Mouse (Mus musculus): Measurements from ENCODE around the gene Arl4d. TPM values are rescaled to one million over a fixed set of nuclear protein-coding genes. Genes with fewer than 3 reads are reported as not detected.

Gene Arl4d
- total RNA-seq, 2 experiments from 2014 or later: 0.75 to 1.1 TPM

DNA sequence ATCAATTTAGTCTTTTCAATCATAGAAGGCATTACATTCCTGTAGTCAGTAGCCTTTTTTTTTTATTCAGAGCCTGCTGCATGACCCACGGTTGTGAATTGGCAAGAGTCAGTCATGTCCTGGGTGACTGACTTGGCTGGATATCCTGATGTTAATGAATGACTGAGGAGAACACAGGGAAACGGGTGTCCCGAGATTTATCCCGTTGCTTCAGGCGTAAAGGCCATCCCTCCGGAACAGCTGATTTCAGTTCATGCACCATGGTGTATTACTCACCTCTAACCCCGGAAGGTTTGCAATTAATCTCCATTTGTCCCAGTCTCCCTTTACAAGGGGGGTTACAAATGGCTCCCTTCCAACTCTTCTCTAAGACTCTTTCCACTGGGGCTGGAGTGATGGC, 48.7 kb downstream of the Arl4d start:
- no peak for ATAC-seq (replicated peaks; ENCODE audit: poor library complexity)

Other genes starting within 250 kb of the Arl4d start
- 41.4 and 52.1 TPM in 2 replicates for gene Aarsd1, start 247.9 kb upstream of the Arl4d start, total RNA-seq (2015)
- gene Aarsd1, start 247.9 kb upstream of the Arl4d start, total RNA-seq (2017): 77.8 and 79.3 TPM in 2 replicates
- gene Gm27029, start 240.7 kb upstream of the Arl4d start, total RNA-seq (2015): 3.9 and 5.4 TPM in 2 replicates
- 0.25 and 1.6 TPM in 2 replicates for gene Gm27029, start 240.7 kb upstream of the Arl4d start, total RNA-seq (2017)
- gene Rundc1, start 240.5 kb upstream of the Arl4d start, total RNA-seq (2015): 3.3 and 4.1 TPM in 2 replicates
- 4.5 and 4.7 TPM in 2 replicates for gene Rundc1, start 240.5 kb upstream of the Arl4d start, total RNA-seq (2017)
- gene Ptges3l, start 240.2 kb upstream of the Arl4d start, total RNA-seq (2015): 0.17 and 0.42 TPM in 2 replicates
- gene Ptges3l, start 240.2 kb upstream of the Arl4d start, total RNA-seq (2017): 0.71 and 4.1 TPM in 2 replicates
- gene Rpl27, start 223.2 kb upstream of the Arl4d start, total RNA-seq (2015): 500 and 587 TPM in 2 replicates
- gene Rpl27, start 223.2 kb upstream of the Arl4d start, total RNA-seq (2017): 3,389 and 3,728 TPM in 2 replicates
- 27.2 and 31.7 TPM in 2 replicates for gene Ifi35, start 217.1 kb upstream of the Arl4d start, total RNA-seq (2015)
- 31.1 and 32.6 TPM in 2 replicates for gene Ifi35, start 217.1 kb upstream of the Arl4d start, total RNA-seq (2017)
- 2.0 and 3.9 TPM in 2 replicates for gene Rnd2, start 200.5 kb upstream of the Arl4d start, total RNA-seq (2015)
- 1.00 and 3.9 TPM in 2 replicates for gene Rnd2, start 200.5 kb upstream of the Arl4d start, total RNA-seq (2017)
- gene Vat1, start 199.3 kb upstream of the Arl4d start, total RNA-seq (2015): 83.6 and 92.8 TPM in 2 replicates
- 47.9 and 50.0 TPM in 2 replicates for gene Vat1, start 199.3 kb upstream of the Arl4d start, total RNA-seq (2017)
- gene Brca1, start 113.6 kb upstream of the Arl4d start, total RNA-seq (2015): 25.1 and 31.4 TPM in 2 replicates
- 36.0 and 47.2 TPM in 2 replicates for gene Brca1, start 113.6 kb upstream of the Arl4d start, total RNA-seq (2017)
- gene Nbr1, start 113.4 kb upstream of the Arl4d start, total RNA-seq (2015): 28.1 and 33.7 TPM in 2 replicates
- 40.9 and 46.7 TPM in 2 replicates for gene Nbr1, start 113.4 kb upstream of the Arl4d start, total RNA-seq (2017)
- 2.7 and 3.7 TPM in 2 replicates for gene Tmem106a, start 83.3 kb upstream of the Arl4d start, total RNA-seq (2015)
- 1.2 and 5.0 TPM in 2 replicates for gene Tmem106a, start 83.3 kb upstream of the Arl4d start, total RNA-seq (2017)
- not detected in 2 replicates for gene Gm11634, start 66.3 kb upstream of the Arl4d start, total RNA-seq (2015)
- gene Gm11634, start 66.3 kb upstream of the Arl4d start, total RNA-seq (2017): not detected in 2 replicates
- gene Rdm1, start 38.3 kb upstream of the Arl4d start, total RNA-seq (2015): 9.8 and 12.7 TPM in 2 replicates
- gene Rdm1, start 38.3 kb upstream of the Arl4d start, total RNA-seq (2017): 13.2 and 13.7 TPM in 2 replicates
- 21.3 and 23.3 TPM in 2 replicates for gene Dhx8, start 67.4 kb downstream of the Arl4d start, total RNA-seq (2015)
- gene Dhx8, start 67.4 kb downstream of the Arl4d start, total RNA-seq (2017): 26.1 and 33.5 TPM in 2 replicates
- gene Etv4, start 119.8 kb downstream of the Arl4d start, total RNA-seq (2015): 0.05 TPM in 1 of 2 replicates, not detected in the other
- not detected in 2 replicates for gene Etv4, start 119.8 kb downstream of the Arl4d start, total RNA-seq (2017)
- not detected in 2 replicates for gene Meox1, start 228.8 kb downstream of the Arl4d start, total RNA-seq (2015)
- gene Meox1, start 228.8 kb downstream of the Arl4d start, total RNA-seq (2017): not detected in 2 replicates